Mouse (Mus musculus) testis, adult 2 months (tissue): ENCODE results near the gene Hist1h2aa. TPM values are rescaled to one million over a fixed set of nuclear protein-coding genes. Genes with fewer than 3 reads are reported as not detected.

Experiments used
- H3K27ac ChIP-seq: fragments of 200-500 bp; 2 replicates; pipeline ENCODE4 v1.5.1; 2012; ENCODE audit warnings: low read depth, low read length; ENCODE audit not compliant: control insufficient read depth, insufficient read depth
- H3K27me3 ChIP-seq: fragments of 200-500 bp; 2 replicates; pipeline ENCODE4 v1.6.1; 2012; ENCODE audit warnings: mild to moderate bottlenecking, low read length, moderate library complexity; ENCODE audit not compliant: control insufficient read depth, insufficient read depth
- H3K36me3 ChIP-seq: fragments of 200-500 bp; 2 replicates; pipeline ENCODE4 v1.6.1; 2012; ENCODE audit warnings: mild to moderate bottlenecking, low read length; ENCODE audit not compliant: control insufficient read depth, insufficient read depth
- H3K4me1 ChIP-seq: fragments of 200-500 bp; 2 replicates; pipeline ENCODE4 v1.6.1; 2012; ENCODE audit warnings: low read length; ENCODE audit not compliant: control insufficient read depth, insufficient read depth
- H3K4me3 ChIP-seq: fragments of 200-500 bp; 2 replicates; pipeline ENCODE4 v1.5.1; 2012; ENCODE audit warnings: low read depth, mild to moderate bottlenecking, low read length, moderate library complexity, mixed read lengths; ENCODE audit not compliant: control insufficient read depth
- CTCF ChIP-seq: fragments of 200-500 bp; IDR thresholded peaks from 2 replicates; pipeline ENCODE4 v1.5.1; 2012; ENCODE audit warnings: low read depth, mild to moderate bottlenecking, inconsistent platforms, low read length, moderate library complexity; ENCODE audit not compliant: control insufficient read depth, insufficient read depth, insufficient replicate concordance
- POLR2A ChIP-seq: fragments of 200-500 bp; IDR thresholded peaks from 2 replicates; pipeline ENCODE4 v1.6.1; 2012; ENCODE audit warnings: low read depth, mild to moderate bottlenecking, inconsistent platforms, low read length, moderate library complexity; ENCODE audit not compliant: control insufficient read depth
- polyA plus RNA-seq: library from polyadenylated mRNA; depleted of rRNA; stranded (reverse); fragments of >200 nt; gene quantifications from 2 replicates; pipeline ENCODE4 v1.2.3, GENCODE M21; 2012; rRNA removed

Hist1h2aa gene
- polyA plus RNA-seq, 1 experiment, result 59.1 TPM

DNA sequence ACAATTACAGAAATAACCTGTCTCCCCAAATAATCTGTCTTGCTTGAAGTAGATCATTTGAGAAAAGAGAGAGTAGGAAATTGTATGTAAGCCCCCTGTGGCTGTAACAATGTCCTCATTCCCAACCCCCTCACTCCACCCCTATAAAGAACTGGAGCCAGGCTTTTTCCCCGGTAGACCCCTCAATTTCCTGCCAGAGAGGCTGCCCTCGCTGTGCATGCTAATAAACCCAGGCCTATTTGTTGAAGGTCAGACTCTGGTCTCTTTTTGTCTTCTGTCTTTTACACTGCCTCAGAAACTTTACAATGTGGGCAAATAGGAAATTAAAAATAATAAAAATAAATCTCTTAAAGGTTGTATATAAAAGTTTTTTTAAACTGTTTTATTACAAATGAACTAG lies 12.0 kb downstream of the Hist1h2aa start:
- Histone ChIP-seq H3K4me1 (no peaks in the 10 kb centered on the region), H3K27ac (no peak overlapping the region), H3K27me3 (no peaks in the 10 kb centered on the region), H3K4me3 (no peak overlapping the region), H3K36me3 (no peaks in the 10 kb centered on the region)
- TF ChIP-seq CTCF, result no peak
- TF ChIP-seq POLR2A, result no peak

GRCm38 (mm10) chr13:23949484-23950246 lies 15.4 kb downstream of the Hist1h2aa start:
- TF ChIP-seq POLR2A (no peak), CTCF (no peak)
- no peaks in the 10 kb centered on the region for H3K27me3 ChIP-seq
- no peak overlapping the region for H3K4me3 ChIP-seq
- no peak overlapping the region for H3K27ac ChIP-seq
- H3K4me1 ChIP-seq, result no peaks in the 10 kb centered on the region
- no peaks in the 10 kb centered on the region for H3K36me3 ChIP-seq

GRCm38 (mm10) chr13:23950928-23951327 lies 16.7 kb downstream of the Hist1h2aa start:
- H3K36me3 ChIP-seq, result no peaks in the 10 kb centered on the region
- no peaks in the 10 kb centered on the region for H3K4me1 ChIP-seq
- TF ChIP-seq CTCF, result no peak
- TF ChIP-seq POLR2A, result no peak
- no peak overlapping the region for H3K4me3 ChIP-seq
- no peak overlapping the region for H3K27ac ChIP-seq
- no peaks in the 10 kb centered on the region for H3K27me3 ChIP-seq

GRCm38 (mm10) chr13:23959776-23960175 lies 25.5 kb downstream of the Hist1h2aa start:
- H3K27me3 ChIP-seq, result no peaks in the 10 kb centered on the region
- H3K36me3 ChIP-seq, result no peaks in the 10 kb centered on the region
- H3K4me1 ChIP-seq, result no peaks in the 10 kb centered on the region
- no peak overlapping the region for H3K27ac ChIP-seq
- TF ChIP-seq POLR2A (no peak), CTCF (no peak)
- H3K4me3 ChIP-seq, result no peak overlapping the region

- Histone ChIP-seq H3K36me3 (no peaks in the 10 kb centered on the region), H3K4me3 (no peak overlapping the region), H3K4me1 (no peaks in the 10 kb centered on the region), H3K27ac (no peak overlapping the region), H3K27me3 (no peaks in the 10 kb centered on the region)
- TF ChIP-seq POLR2A (no peak), CTCF (no peak)
Measured at GRCm38 (mm10) chr13:23964909-23965308, 30.6 kb downstream of the Hist1h2aa start.

DNA sequence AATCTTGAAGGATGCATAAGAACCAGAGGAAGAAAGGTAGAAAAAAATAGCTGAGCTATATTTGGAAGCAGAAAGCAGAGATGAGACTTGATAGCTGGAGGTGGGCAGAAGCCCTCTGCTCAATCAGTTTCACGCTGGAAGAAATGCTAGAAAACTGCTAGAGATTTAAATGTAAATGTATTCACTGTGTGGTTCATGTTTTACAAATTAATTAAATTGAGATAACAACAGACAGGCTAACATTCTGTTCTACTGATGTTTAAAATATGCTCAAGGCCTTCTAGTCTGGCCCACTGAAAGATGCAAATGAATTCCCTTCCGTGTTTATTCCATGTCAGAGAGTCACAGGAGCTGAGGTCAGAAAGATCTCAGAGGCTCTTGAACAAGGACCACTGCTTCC lies 37.6 kb downstream of the Hist1h2aa start:
- H3K4me1 ChIP-seq, result no peaks in the 10 kb centered on the region
- H3K27ac ChIP-seq, result no peak overlapping the region
- TF ChIP-seq CTCF, result no peak
- no peak for TF ChIP-seq POLR2A
- no peak overlapping the region for H3K4me3 ChIP-seq
- no peaks in the 10 kb centered on the region for H3K27me3 ChIP-seq
- no peaks in the 10 kb centered on the region for H3K36me3 ChIP-seq

DNA sequence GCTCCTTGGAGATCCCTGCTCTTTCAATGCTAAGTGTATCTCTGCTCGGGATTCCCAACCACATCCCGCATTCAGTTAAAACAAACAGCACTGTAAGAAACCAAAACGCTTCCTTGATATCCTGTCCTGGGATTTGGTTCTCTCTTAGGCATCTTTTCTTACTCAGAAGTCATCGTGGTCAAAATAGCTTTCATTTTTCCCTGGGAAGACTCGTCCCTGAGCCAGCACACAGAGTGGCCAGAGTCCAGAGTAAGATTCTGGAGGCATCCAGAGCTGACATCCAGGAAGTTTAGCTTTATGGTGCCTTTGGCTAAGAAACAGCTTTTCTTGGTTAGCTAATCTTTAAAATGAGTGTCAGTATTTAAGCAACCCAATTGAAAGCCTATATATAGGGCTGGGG lies 38.0 kb downstream of the Hist1h2aa start:
- H3K36me3 ChIP-seq, result no peaks in the 10 kb centered on the region
- no peak for TF ChIP-seq CTCF
- no peak for TF ChIP-seq POLR2A
- H3K27me3 ChIP-seq, result no peaks in the 10 kb centered on the region
- no peak overlapping the region for H3K27ac ChIP-seq
- no peak overlapping the region for H3K4me3 ChIP-seq
- no peaks in the 10 kb centered on the region for H3K4me1 ChIP-seq

Other genes with a start within 250 kb of the Hist1h2aa start
- 22.2 and 24.8 TPM in 2 replicates for gene Hist1h1t, start 238.6 kb upstream of the Hist1h2aa start, polyA plus RNA-seq
- 20.1 and 20.6 TPM in 2 replicates for gene Hist1h4c, start 236.0 kb upstream of the Hist1h2aa start, polyA plus RNA-seq
- gene Hfe, start 223.6 kb upstream of the Hist1h2aa start, polyA plus RNA-seq, result 5.2 and 6.1 TPM in 2 replicates
- gene Hist1h1c, start 195.7 kb upstream of the Hist1h2aa start, polyA plus RNA-seq, result 5.4 and 6.9 TPM in 2 replicates
- 2.3 TPM in 2 replicates for gene Hist1h3c, start 188.9 kb upstream of the Hist1h2aa start, polyA plus RNA-seq
- gene Hist1h2bb, start 187.7 kb upstream of the Hist1h2aa start, polyA plus RNA-seq, result 3.9 and 7.0 TPM in 2 replicates
- 4.4 and 6.2 TPM in 2 replicates for gene Hist1h2ab, start 183.3 kb upstream of the Hist1h2aa start, polyA plus RNA-seq
- 4.2 and 4.7 TPM in 2 replicates for gene Hist1h3b, start 182.2 kb upstream of the Hist1h2aa start, polyA plus RNA-seq
- gene Hist1h4b, start 177.4 kb upstream of the Hist1h2aa start, polyA plus RNA-seq, result 2.4 and 2.5 TPM in 2 replicates
- gene Hist1h4a, start 173.2 kb upstream of the Hist1h2aa start, polyA plus RNA-seq, result 83.8 and 94.1 TPM in 2 replicates
- 29.4 and 33.4 TPM in 2 replicates for gene Hist1h3a, start 172.1 kb upstream of the Hist1h2aa start, polyA plus RNA-seq
- 2.9 and 4.3 TPM in 2 replicates for gene Hist1h1a, start 170.8 kb upstream of the Hist1h2aa start, polyA plus RNA-seq
- 2.1 and 2.5 TPM in 2 replicates for gene Trim38, start 164.5 kb upstream of the Hist1h2aa start, polyA plus RNA-seq
- 0.40 and 0.41 TPM in 2 replicates for gene Slc17a2, start 127.5 kb upstream of the Hist1h2aa start, polyA plus RNA-seq
- gene Slc17a3, start 95.0 kb upstream of the Hist1h2aa start, polyA plus RNA-seq, result 0.10 and 0.21 TPM in 2 replicates
- gene Slc17a1, start 66.7 kb upstream of the Hist1h2aa start, polyA plus RNA-seq, result 0.11 and 0.22 TPM in 2 replicates
- gene Slc17a4, start 19.5 kb upstream of the Hist1h2aa start, polyA plus RNA-seq, result not detected in 2 replicates
- 226 and 228 TPM in 2 replicates for gene Hist1h2ba, start 306 bp upstream of the Hist1h2aa start, polyA plus RNA-seq
- 20.1 and 22.4 TPM in 2 replicates for gene Scgn, start 56.8 kb downstream of the Hist1h2aa start, polyA plus RNA-seq